Mouse (Mus musculus): ENCODE measurements around the gene Snrpa.

GRCm38 (mm10) chr7:27233300-27233699 is 37.2 kb upstream of the Snrpa start:
- TF ChIP-seq POLR2A (IDR thresholded peaks at IDR 0.05; ENCODE audit: borderline replicate concordance, control insufficient read depth, low read depth, low read length) (no peak), CTCF (IDR thresholded peaks at IDR 0.05; ENCODE audit: control insufficient read depth, insufficient read depth, low read length) (no peak)

Data from bone marrow, adult 2 months (tissue).